Mouse (Mus musculus) hindbrain, postnatal 0 days (tissue): ENCODE data around the gene Snx12. TPM values are rescaled to one million over a fixed set of nuclear protein-coding genes. Genes with fewer than 3 reads are reported as not detected.

Experiments
- ATAC-seq: fragments of 200-750 bp; cut with Nextera tagmentation; 2 replicates; pipeline ENCODE4 v1.8.0; 2017; ENCODE audit warnings: mild to moderate bottlenecking, moderate TSS enrichment, moderate library complexity
- DNase-seq: peaks from one replicate; pipeline ENCODE4 v3.0.0-alpha.2; 2015; ENCODE audit warnings: low spot score
- H3K27ac ChIP-seq: fragments of 300-500 bp; sonication (generic); 2 replicates; pipeline ENCODE4 v1.5.1; 2014; ENCODE audit warnings: mild to moderate bottlenecking
- H3K27me3 ChIP-seq: fragments of 300-500 bp; sonication (generic); 2 replicates; pipeline ENCODE4 v1.6.1; 2014; ENCODE audit warnings: low read length, mixed read lengths; ENCODE audit not compliant: insufficient read depth
- H3K36me3 ChIP-seq: fragments of 300-500 bp; sonication (generic); 2 replicates; pipeline ENCODE4 v1.6.1; 2014; ENCODE audit warnings: low read length, mixed read lengths; ENCODE audit not compliant: insufficient read depth
- H3K4me1 ChIP-seq: fragments of 300-500 bp; sonication (generic); 2 replicates; pipeline ENCODE4 v1.6.1; 2014; ENCODE audit warnings: antibody characterized with exemption, low read length, mixed read lengths; ENCODE audit not compliant: insufficient read depth
- H3K4me2 ChIP-seq: fragments of 300-500 bp; sonication (generic); 2 replicates; pipeline ENCODE4 v1.6.1; 2014; ENCODE audit warnings: low read depth, mild to moderate bottlenecking, low read length, moderate library complexity, mixed read lengths
- H3K4me3 ChIP-seq: fragments of 300-500 bp; sonication (generic); 2 replicates; pipeline ENCODE4 v1.5.1; 2014; ENCODE audit warnings: low read length
- H3K9ac ChIP-seq: fragments of 300-500 bp; sonication (generic); replicated peaks from 2 replicates; pipeline ENCODE4 v1.6.1; 2014; ENCODE audit warnings: mild to moderate bottlenecking, low read length, moderate library complexity, mixed read lengths
- H3K9me3 ChIP-seq: fragments of 300-500 bp; sonication (generic); 2 replicates; pipeline ENCODE4 v1.6.1; 2016; ENCODE audit warnings: low read length, mixed read lengths
- CTCF ChIP-seq: IDR thresholded peaks from 2 replicates; pipeline ENCODE4 v1.5.1; 2016; ENCODE audit warnings: antibody characterized with exemption, control low read depth, low read depth
- WGBS: fragments of 180-500 bp; shearing (Covaris S2); extraction: QIAGEN DNeasy Blood & Tissue Kit; methylation state at CpG from one replicate; pipeline ENCODE4 v1.1.7; 2014; 5-methylcytosine and 5-hydroxymethylcytosine counted together
- polyA plus RNA-seq: library from polyadenylated mRNA; unstranded; fragments of >200 nt; fragmentation: Nextera tagmentation; extraction: Ambion mirVana; gene quantifications from 2 replicates; pipeline ENCODE4 v1.2.1, GENCODE M21; 2015
- total RNA-seq: library from RNA; depleted of rRNA; stranded (reverse); fragments of >200 nt; gene quantifications from 2 replicates; pipeline ENCODE4 v1.2.3, GENCODE M21; 2014

Snx12 gene
- total and polyA plus RNA-seq, 2 experiments from 2014 or later, result 37.3 to 38.0 TPM

DNA sequence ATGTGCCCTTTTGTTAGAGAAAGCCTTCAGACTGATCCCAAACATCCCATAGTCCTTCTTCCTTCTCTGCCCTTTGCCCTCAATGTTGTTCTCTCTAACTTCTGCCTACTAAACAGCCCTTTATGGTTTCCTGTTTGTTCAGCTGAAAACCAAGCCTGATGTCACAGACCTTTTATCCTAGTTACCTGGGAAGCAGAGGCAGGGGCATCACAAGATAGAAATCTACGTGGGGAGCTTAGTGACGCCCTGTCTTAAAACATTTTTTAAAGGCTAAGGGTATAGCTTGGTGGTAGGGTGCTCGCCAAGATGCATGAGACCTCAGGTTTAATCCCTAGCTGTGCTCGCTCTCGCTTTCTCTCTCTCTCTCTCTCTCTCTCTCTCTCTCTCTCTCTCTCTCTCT, 74.9 kb downstream of the Snx12 start:
- Histone ChIP-seq H3K4me1 (no peaks in the 10 kb centered on the region), H3K9me3 (no peaks in the 10 kb centered on the region), H3K27ac (no peak overlapping the region), H3K27me3 (no peaks in the 10 kb centered on the region), H3K36me3 (no peaks in the 10 kb centered on the region), H3K9ac (no peak overlapping the region), H3K4me3 (no peak overlapping the region), H3K4me2 (no peak overlapping the region)
- TF ChIP-seq CTCF, result no peak
- 70% methylated on average over 5 of the region's 5 CpGs for WGBS
- ATAC-seq (no peak), DNase-seq (no peak)

DNA sequence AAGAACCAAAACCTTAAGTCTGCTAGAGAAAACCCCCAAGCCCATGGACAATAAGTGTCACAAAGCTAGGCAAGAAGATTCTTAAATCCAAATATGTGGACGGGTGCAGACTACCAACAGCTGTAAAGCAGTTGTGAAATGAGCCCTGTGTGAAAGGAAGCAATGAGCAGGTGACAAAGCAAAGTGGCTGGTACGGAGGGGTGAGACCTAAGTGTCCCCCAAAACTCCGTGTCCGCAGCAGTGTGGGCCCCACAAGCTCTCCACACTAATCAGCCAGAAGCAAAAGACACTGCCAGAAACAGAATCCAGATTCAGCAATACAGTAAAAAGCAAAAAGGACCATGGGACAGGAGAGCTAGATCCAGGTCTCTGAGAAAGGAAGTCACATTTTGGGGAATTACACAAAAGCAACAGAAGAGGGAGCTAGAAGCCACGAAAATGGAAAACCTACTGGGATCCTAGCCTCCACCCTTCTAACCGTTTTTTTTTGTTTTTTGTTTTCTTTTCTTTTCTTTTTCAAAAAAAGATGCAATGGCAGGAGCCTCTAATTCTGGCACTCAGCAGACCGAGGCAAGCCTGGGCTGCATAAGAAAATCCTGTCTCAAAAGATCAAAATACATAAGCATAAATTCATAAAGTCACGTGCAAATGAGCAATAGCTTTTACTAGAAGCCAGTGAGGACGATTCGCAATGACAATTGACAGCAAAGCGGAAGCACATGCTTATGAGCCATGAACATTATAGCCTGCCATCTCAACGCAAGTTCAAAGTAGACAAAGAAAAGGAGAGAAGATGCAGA, 90.2 kb downstream of the Snx12 start:
- ATAC-seq, result peak; percentile 79
- H3K27ac ChIP-seq, result no peak overlapping the region
- no peaks in the 10 kb centered on the region for H3K4me1 ChIP-seq

DNA sequence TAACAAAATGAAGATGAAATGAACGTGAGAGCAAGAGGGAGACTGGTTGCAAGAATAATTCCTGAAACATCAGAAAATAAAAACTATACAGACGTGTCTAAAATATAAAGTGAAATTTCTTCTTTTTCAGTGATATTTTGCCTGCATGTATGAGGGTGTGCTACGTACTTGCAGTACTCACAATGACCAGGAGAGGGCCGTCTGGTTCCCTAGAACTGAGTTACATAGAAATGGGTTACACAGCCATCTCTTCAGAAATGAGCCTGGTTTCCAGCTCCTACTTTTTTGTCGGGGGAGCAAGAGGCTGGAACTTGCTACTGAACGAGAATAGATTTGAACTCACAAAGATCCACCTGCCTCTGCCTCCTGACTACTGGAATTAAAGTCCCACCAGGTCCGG, 91.4 kb downstream of the Snx12 start:
- Histone ChIP-seq H3K4me2 (no peak overlapping the region), H3K9me3 (no peaks in the 10 kb centered on the region), H3K9ac (no peak overlapping the region), H3K27ac (no peak overlapping the region), H3K27me3 (no peaks in the 10 kb centered on the region), H3K4me3 (no peak overlapping the region), H3K36me3 (no peaks in the 10 kb centered on the region), H3K4me1 (no peaks in the 10 kb centered on the region)
- ATAC-seq (peak; percentile 78), DNase-seq (peak; percentile 77)
- 32% methylated on average over 7 of the region's 7 CpGs for WGBS
- peak; percentile 76 for TF ChIP-seq CTCF

More for the DNA sequence above, 90.2 kb downstream of the Snx12 start:
- DNase-seq, result peak; percentile 71
- Histone ChIP-seq H3K36me3 (no peaks in the 10 kb centered on the region), H3K27me3 (no peaks in the 10 kb centered on the region), H3K9ac (no peak overlapping the region), H3K9me3 (no peaks in the 10 kb centered on the region), H3K4me3 (peak overlapping the region; percentile 11; the same call in 1 of the 2 replicates), H3K4me2 (peak overlapping the region; percentile 38; the same call in 1 of the 2 replicates)
- 33% methylated on average over 12 of the region's 12 CpGs for WGBS
- peak; percentile 65 for TF ChIP-seq CTCF

DNA sequence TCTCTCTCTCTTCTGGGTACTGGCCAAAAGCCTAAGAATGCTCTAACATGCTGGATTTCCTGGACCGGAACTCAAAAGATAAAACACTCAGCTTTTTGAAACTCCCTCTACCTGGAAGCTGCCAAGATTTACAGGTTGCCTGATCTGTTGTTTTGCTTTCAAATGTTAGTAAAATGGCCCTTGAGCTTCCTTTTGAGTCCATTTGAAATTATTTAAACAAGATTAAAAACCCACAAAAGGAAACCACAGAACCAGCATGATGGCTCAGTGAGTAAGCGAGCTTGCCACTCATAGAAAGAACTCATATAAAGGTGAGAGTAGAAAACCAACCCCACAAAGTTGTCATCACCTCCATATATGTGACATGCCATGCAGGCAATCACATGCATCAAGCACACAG, 93.8 kb downstream of the Snx12 start:
- WGBS, result 83% methylated on average over 2 of the region's 2 CpGs
- Histone ChIP-seq H3K9me3 (no peaks in the 10 kb centered on the region), H3K4me1 (no peaks in the 10 kb centered on the region), H3K4me3 (no peak overlapping the region), H3K27ac (no peak overlapping the region), H3K27me3 (no peaks in the 10 kb centered on the region), H3K36me3 (no peaks in the 10 kb centered on the region), H3K9ac (no peak overlapping the region), H3K4me2 (no peak overlapping the region)
- ATAC-seq, result no peak
- TF ChIP-seq CTCF, result no peak
- no peak for DNase-seq

DNA sequence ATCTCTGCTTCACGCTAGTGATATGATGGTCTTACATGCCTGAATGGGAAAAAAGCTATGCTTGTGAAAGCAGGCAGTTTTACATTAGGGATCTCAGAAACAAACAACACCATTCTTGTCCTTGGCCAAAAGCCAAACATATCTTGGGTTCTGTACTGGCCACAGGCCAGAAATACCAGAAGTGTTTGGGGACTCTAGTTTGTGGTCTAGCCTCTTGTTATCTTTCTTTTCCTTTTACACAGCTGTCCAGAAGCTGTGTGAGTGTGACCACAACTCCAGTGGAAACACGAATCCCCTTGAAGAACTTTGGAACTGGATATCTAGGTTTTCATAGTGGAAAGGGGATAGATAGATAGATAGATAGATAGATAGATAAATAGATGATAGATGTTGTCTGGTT, 95.4 kb downstream of the Snx12 start:
- ATAC-seq (no peak), DNase-seq (no peak)
- Histone ChIP-seq H3K4me2 (no peak overlapping the region), H3K9ac (no peak overlapping the region), H3K4me1 (no peaks in the 10 kb centered on the region), H3K36me3 (no peaks in the 10 kb centered on the region), H3K27ac (no peak overlapping the region), H3K27me3 (no peaks in the 10 kb centered on the region), H3K9me3 (no peaks in the 10 kb centered on the region), H3K4me3 (no peak overlapping the region)
- no peak for TF ChIP-seq CTCF
- 49% methylated on average over 2 of the region's 2 CpGs for WGBS

DNA sequence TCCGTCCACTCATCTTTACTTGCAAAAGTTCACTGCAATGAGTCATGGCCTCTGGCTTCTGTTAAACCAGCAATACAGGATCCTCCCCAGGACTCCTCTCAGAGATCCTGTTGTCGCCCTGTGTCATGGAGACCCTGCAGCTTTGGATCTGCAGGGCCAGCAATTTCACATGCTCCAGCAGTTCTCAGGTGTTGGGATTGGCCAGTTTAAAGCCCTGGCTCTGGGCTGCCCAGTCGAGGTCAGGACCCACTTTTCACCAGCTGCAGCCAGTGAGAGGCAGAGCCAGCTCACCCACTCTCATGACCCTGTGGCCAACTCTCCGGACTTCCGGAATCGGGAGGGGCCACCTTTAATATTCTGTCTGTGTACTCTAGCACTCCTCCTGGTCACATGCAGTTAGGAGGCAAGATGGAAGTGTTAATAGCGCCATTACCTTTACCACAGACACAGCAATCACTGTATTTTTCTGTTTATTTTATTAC, 95.8 kb downstream of the Snx12 start:
- no peak; the same call in 1 of the 2 replicates for ATAC-seq
- WGBS, result 70% methylated on average over 7 of the region's 7 CpGs
- H3K27ac ChIP-seq, result no peak overlapping the region
- no peak overlapping the region for H3K9ac ChIP-seq
- no peaks in the 10 kb centered on the region for H3K4me1 ChIP-seq
- H3K27me3 ChIP-seq, result no peaks in the 10 kb centered on the region
- no peak for TF ChIP-seq CTCF
- H3K9me3 ChIP-seq, result no peaks in the 10 kb centered on the region
- no peaks in the 10 kb centered on the region for H3K36me3 ChIP-seq
- no peak overlapping the region for H3K4me3 ChIP-seq
- no peak overlapping the region for H3K4me2 ChIP-seq
- no peak for DNase-seq

DNA sequence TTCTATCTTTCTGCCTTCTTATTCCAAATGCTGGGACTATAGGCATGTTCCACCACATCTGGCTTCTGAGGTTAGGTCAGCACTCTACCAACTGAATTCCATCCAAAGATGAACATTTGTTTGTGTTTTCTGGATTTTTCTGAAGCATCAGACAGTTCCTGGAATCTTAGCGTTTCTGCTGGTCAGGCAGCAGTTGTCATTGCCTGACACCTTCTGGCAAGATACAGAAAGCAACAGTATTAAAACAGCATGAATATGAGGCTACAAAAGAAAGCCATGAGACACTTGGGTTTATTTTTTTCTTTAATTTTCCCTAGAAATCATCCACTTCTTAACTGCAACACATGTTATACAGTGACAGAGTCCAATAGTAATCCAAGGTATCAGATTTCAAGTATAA, 101.8 kb downstream of the Snx12 start:
- H3K4me1 ChIP-seq, result no peaks in the 10 kb centered on the region
- no peaks in the 10 kb centered on the region for H3K27me3 ChIP-seq
- 39% methylated on average over 1 of the region's 1 CpGs for WGBS
- H3K9me3 ChIP-seq, result no peaks in the 10 kb centered on the region
- no peaks in the 10 kb centered on the region for H3K36me3 ChIP-seq
- H3K27ac ChIP-seq, result no peak overlapping the region
- H3K4me3 ChIP-seq, result no peak overlapping the region
- DNase-seq (peak; percentile 32), ATAC-seq (no peak)
- peak; percentile 58 for TF ChIP-seq CTCF
- no peak overlapping the region for H3K4me2 ChIP-seq
- H3K9ac ChIP-seq, result no peak overlapping the region
